ENCODE assay signal across 8 mouse cellular contexts in genomic region chr11:120237166-120238131, GRCm38 (mm10). TPM values are rescaled to one million over a fixed set of nuclear protein-coding genes. Genes with fewer than 3 reads are reported as not detected.
A peak's percentile ranks its signal among the peaks of the same experiment; 100 is the strongest.
DNase-seq lines count a peak whose midpoint lies in the region; ATAC-seq and TF ChIP-seq lines count a peak whose summit lies in the region.

No protein-coding gene starts in this region.

- peak overlapping the region; percentile 100 for H3K9ac ChIP-seq in forebrain, embryonic 13.5 days
- H3K9ac ChIP-seq in hindbrain, embryonic 16.5 days (ENCODE audit: low read depth, low read length): peak overlapping the region; percentile 78
- peak overlapping the region; percentile 73 for H3K9ac ChIP-seq in liver, embryonic 12.5 days

- H3K27me3 ChIP-seq in forebrain, embryonic 13.5 days: no peaks in the 10 kb centered on the region
- no peaks in the 10 kb centered on the region for H3K27me3 ChIP-seq in hindbrain, embryonic 16.5 days (replicated peaks; ENCODE audit: control insufficient read depth, insufficient read depth, low read length)
- peaks cover 83% of the 10 kb centered on the region for H3K27me3 ChIP-seq in liver, embryonic 12.5 days (replicated peaks)
- no peaks in the 10 kb centered on the region for H3K27me3 ChIP-seq in myocyte (ENCODE audit: control insufficient read depth, insufficient read depth, insufficient read length)

- peak overlapping the region; percentile 99 for H3K27ac ChIP-seq in layer of hippocampus, adult 2 months
- peak overlapping the region; percentile 53 for H3K27ac ChIP-seq in bone marrow, adult 2 months (ENCODE audit: control insufficient read depth, insufficient read depth, low read depth, low read length, poor library complexity)
- peak overlapping the region; percentile 100 for H3K27ac ChIP-seq in forebrain, embryonic 13.5 days
- peak overlapping the region; percentile 98 for H3K27ac ChIP-seq in hindbrain, embryonic 16.5 days (ENCODE audit: low read depth, low read length)
- H3K27ac ChIP-seq in liver, embryonic 12.5 days: peak overlapping the region; percentile 77

- no peaks in the 10 kb centered on the region for H3K4me1 ChIP-seq in bone marrow, adult 2 months (ENCODE audit: control insufficient read depth, insufficient read depth, low read length)
- peaks cover 48% of the 10 kb centered on the region for H3K4me1 ChIP-seq in forebrain, embryonic 13.5 days
- peaks cover 39% of the 10 kb centered on the region for H3K4me1 ChIP-seq in hindbrain, embryonic 16.5 days (ENCODE audit: control insufficient read depth, insufficient read depth, low read depth, low read length)
- peaks cover 87% of the 10 kb centered on the region for H3K4me1 ChIP-seq in liver, embryonic 12.5 days

- H3K4me3 ChIP-seq in layer of hippocampus, adult 2 months: peak overlapping the region; percentile 89
- H3K4me3 ChIP-seq in bone marrow, adult 2 months (replicated peaks; ENCODE audit: control insufficient read depth, low read depth, low read length): peak overlapping the region; percentile 74
- peak overlapping the region; percentile 94 for H3K4me3 ChIP-seq in forebrain, embryonic 13.5 days
- peak overlapping the region; percentile 90 for H3K4me3 ChIP-seq in hindbrain, embryonic 16.5 days (ENCODE audit: low read length)
- peak overlapping the region; percentile 67 for H3K4me3 ChIP-seq in liver, embryonic 12.5 days
- H3K4me3 ChIP-seq in myocyte: peak overlapping the region; percentile 84

- H3K79me2 ChIP-seq in myocyte (ENCODE audit: control insufficient read depth, insufficient read depth): peaks cover 51% of the 10 kb centered on the region

- ATAC-seq in forebrain, embryonic 13.5 days: no peak
- ATAC-seq in hindbrain, embryonic 16.5 days: no peak
- ATAC-seq in liver, embryonic 12.5 days: no peak

- peak overlapping the region; percentile 95 for H3K4me2 ChIP-seq in forebrain, embryonic 13.5 days
- H3K4me2 ChIP-seq in hindbrain, embryonic 16.5 days (ENCODE audit: low read length): peak overlapping the region; percentile 90
- H3K4me2 ChIP-seq in liver, embryonic 12.5 days: peak overlapping the region; percentile 97
- peak overlapping the region; percentile 89 for H3K4me2 ChIP-seq in myocyte (ENCODE audit: low read depth)

- peak; percentile 5; the same call in 1 of the 2 replicates for TF ChIP-seq POLR2A in bone marrow, adult 2 months (IDR thresholded peaks at IDR 0.05; ENCODE audit: borderline replicate concordance, control insufficient read depth, low read depth, low read length)
- TF ChIP-seq POLR2A in myocyte (IDR thresholded peaks at IDR 0.05; ENCODE audit: insufficient read length, low read depth): no peak

- no peak for TF ChIP-seq CTCF in layer of hippocampus, adult 2 months (conservative IDR thresholded peaks at IDR 0.05)
- no peak for TF ChIP-seq CTCF in bone marrow, adult 2 months (IDR thresholded peaks at IDR 0.05; ENCODE audit: control insufficient read depth, insufficient read depth, low read length)

- H3K9me3 ChIP-seq in forebrain, embryonic 13.5 days (replicated peaks): no peaks in the 10 kb centered on the region
- H3K9me3 ChIP-seq in hindbrain, embryonic 16.5 days (ENCODE audit: control insufficient read depth, low read length): no peaks in the 10 kb centered on the region
- no peaks in the 10 kb centered on the region for H3K9me3 ChIP-seq in liver, embryonic 12.5 days (replicated peaks)

- peaks cover 10% of the 10 kb centered on the region for H3K36me3 ChIP-seq in forebrain, embryonic 13.5 days (ENCODE audit: poor library complexity, severe bottlenecking)
- no peaks in the 10 kb centered on the region for H3K36me3 ChIP-seq in hindbrain, embryonic 16.5 days (ENCODE audit: control insufficient read depth, insufficient read depth, low read length)
- no peaks in the 10 kb centered on the region for H3K36me3 ChIP-seq in liver, embryonic 12.5 days
- H3K36me3 ChIP-seq in myocyte (ENCODE audit: control insufficient read depth, insufficient read depth): no peaks in the 10 kb centered on the region

- H3ac ChIP-seq in myocyte (ENCODE audit: control insufficient read depth, insufficient read length): peak overlapping the region; percentile 94

- DNase-seq in layer of hippocampus, adult 2 months (ENCODE audit: low spot score in 2 of 2): no peak
- no peak for DNase-seq in layer of hippocampus, adult 9-11 months
- peak; percentile 61 for DNase-seq in yolk sac, embryonic 10.5 days (ENCODE audit: low spot score)

- 1% methylated on average over 89 of the region's 89 CpGs for WGBS in bone marrow, adult 2 months
- under 1% methylated on average over 88 of the region's 89 CpGs for WGBS in forebrain, embryonic 13.5 days
- under 1% methylated on average over 80 of the region's 89 CpGs for WGBS in hindbrain, embryonic 16.5 days
- WGBS in liver, embryonic 12.5 days (ENCODE audit: insufficient replicate concordance): under 1% methylated on average over 89 of the region's 89 CpGs

TF ChIP-seq in myocyte, 11 proteins besides CTCF, POLR2A, EP300 and RAD21:
- TF ChIP-seq MYOG (IDR thresholded peaks at IDR 0.05; ENCODE audit: control insufficient read depth in 1 of 3, insufficient read depth in 1 of 3, insufficient read length in 2 of 3, low read depth in 2 of 3) (peak in 1 of 3 experiments; percentile 27), MYOD1 (IDR thresholded peaks at IDR 0.05; ENCODE audit: control insufficient read depth in 1 of 3, insufficient read length in 2 of 3, low read depth in 2 of 3) (peak in 1 of 3 experiments; percentile 20), TCF12 (IDR thresholded peaks at IDR 0.05; ENCODE audit: insufficient read depth, poor library complexity, severe bottlenecking) (no peak)
TF ChIP-seq in myocyte: peak in this region for 2.

RNA-seq across cellular contexts. Expression of gene Bahcc1, which starts 4.7 kb away (rescaled TPM):
- total RNA-seq in layer of hippocampus, adult 2 months (2021): 10 to 100 TPM; 19.9 to 20.7 TPM
- polyA plus RNA-seq in bone marrow, adult 2 months (2011; ENCODE audit: insufficient read depth, insufficient read length, low replicate concordance, missing spikeins): 2.2 and 5.8 TPM in 2 replicates
- polyA plus RNA-seq in forebrain, embryonic 13.5 days (2015; fragmentation: Nextera tagmentation; extraction: Ambion mirVana): 17.2 TPM in 2 replicates
- polyA plus RNA-seq in hindbrain, embryonic 16.5 days (2015; fragmentation: Nextera tagmentation; extraction: Ambion mirVana): 7.8 and 9.7 TPM in 2 replicates
- polyA plus RNA-seq in liver, embryonic 12.5 days (2016; fragmentation: Nextera tagmentation; extraction: Ambion mirVana): 3.0 and 3.5 TPM in 2 replicates
- polyA plus RNA-seq in myocyte (2012; fragmentation: generic; extraction: Trizol): 6.3 TPM
